Mouse (Mus musculus): Measurements from ENCODE around the gene Cntnap2. TPM values are rescaled to one million over a fixed set of nuclear protein-coding genes. Genes with fewer than 3 reads are reported as not detected.

Gene Cntnap2
- total and polyA plus RNA-seq, 2 experiments from 2014 or later: 0.04 to 1.4 TPM

- H3K27me3 ChIP-seq (ENCODE audit: control insufficient read depth, insufficient read depth, low read length): no peaks in the 10 kb centered on the region
- ATAC-seq (ENCODE audit: insufficient read depth, low read depth) (no peak), DNase-seq (ENCODE audit: low spot score) (no peak)
- TF ChIP-seq CTCF (IDR thresholded peaks at IDR 0.05; ENCODE audit: low read depth) (no peak), EP300 (IDR thresholded peaks at IDR 0.05; ENCODE audit: low read depth) (no peak)
- H3K4me3 ChIP-seq (ENCODE audit: low read depth, low read length): no peak overlapping the region
- H3K9ac ChIP-seq (replicated peaks; ENCODE audit: low read depth, low read length): no peak overlapping the region
- no peak overlapping the region for H3K4me2 ChIP-seq (ENCODE audit: low read depth, low read length)
- no peaks in the 10 kb centered on the region for H3K4me1 ChIP-seq (ENCODE audit: control insufficient read depth, insufficient read depth)
- no peak overlapping the region for H3K27ac ChIP-seq (ENCODE audit: low read depth)
- no peaks in the 10 kb centered on the region for H3K36me3 ChIP-seq (replicated peaks; ENCODE audit: control insufficient read depth, insufficient read depth, low read length)
- no peaks in the 10 kb centered on the region for H3K9me3 ChIP-seq (replicated peaks; ENCODE audit: control insufficient read depth, low read length)
Observed at GRCm38 (mm10) chr6:46420349-46420748, 1361.2 kb downstream of the Cntnap2 start.

GRCm38 (mm10) chr6:46428231-46428630 is 1369.1 kb downstream of the Cntnap2 start:
- H3K9ac ChIP-seq (replicated peaks; ENCODE audit: low read depth, low read length): no peak overlapping the region
- no peak for TF ChIP-seq EP300 (IDR thresholded peaks at IDR 0.05; ENCODE audit: low read depth)
- no peak for TF ChIP-seq CTCF (IDR thresholded peaks at IDR 0.05; ENCODE audit: low read depth)

GRCm38 (mm10) chr6:46450917-46451638 is 1391.9 kb downstream of the Cntnap2 start:
- H3K27me3 ChIP-seq (ENCODE audit: control insufficient read depth, insufficient read depth, low read length): no peaks in the 10 kb centered on the region
- H3K9me3 ChIP-seq (replicated peaks; ENCODE audit: control insufficient read depth, low read length): no peaks in the 10 kb centered on the region
- TF ChIP-seq CTCF (IDR thresholded peaks at IDR 0.05; ENCODE audit: low read depth) (no peak), EP300 (IDR thresholded peaks at IDR 0.05; ENCODE audit: low read depth) (no peak)
- H3K9ac ChIP-seq (replicated peaks; ENCODE audit: low read depth, low read length): no peak overlapping the region
- H3K4me1 ChIP-seq (ENCODE audit: control insufficient read depth, insufficient read depth): no peaks in the 10 kb centered on the region
- H3K4me2 ChIP-seq (ENCODE audit: low read depth, low read length): no peak overlapping the region
- ATAC-seq (ENCODE audit: insufficient read depth, low read depth) (no peak), DNase-seq (ENCODE audit: low spot score) (no peak)
- H3K27ac ChIP-seq (ENCODE audit: low read depth): no peak overlapping the region
- H3K4me3 ChIP-seq (ENCODE audit: low read depth, low read length): no peak overlapping the region
- H3K36me3 ChIP-seq (replicated peaks; ENCODE audit: control insufficient read depth, insufficient read depth, low read length): no peaks in the 10 kb centered on the region
- WGBS: 67% methylated on average over 2 of the region's 2 CpGs

More at GRCm38 (mm10) chr6:46428231-46428630, 1369.1 kb downstream of the Cntnap2 start:
- no peaks in the 10 kb centered on the region for H3K9me3 ChIP-seq (replicated peaks; ENCODE audit: control insufficient read depth, low read length)
- WGBS: 58% methylated on average over 5 of the region's 5 CpGs
- H3K4me2 ChIP-seq (ENCODE audit: low read depth, low read length): no peak overlapping the region
- H3K27ac ChIP-seq (ENCODE audit: low read depth): no peak overlapping the region
- no peaks in the 10 kb centered on the region for H3K36me3 ChIP-seq (replicated peaks; ENCODE audit: control insufficient read depth, insufficient read depth, low read length)
- DNase-seq (ENCODE audit: low spot score) (no peak), ATAC-seq (ENCODE audit: insufficient read depth, low read depth) (no peak)
- no peak overlapping the region for H3K4me3 ChIP-seq (ENCODE audit: low read depth, low read length)
- H3K4me1 ChIP-seq (ENCODE audit: control insufficient read depth, insufficient read depth): no peaks in the 10 kb centered on the region
- H3K27me3 ChIP-seq (ENCODE audit: control insufficient read depth, insufficient read depth, low read length): no peaks in the 10 kb centered on the region

GRCm38 (mm10) chr6:46472683-46473082 is 1413.5 kb downstream of the Cntnap2 start:
- H3K4me2 ChIP-seq (ENCODE audit: low read depth, low read length): no peak overlapping the region
- H3K9ac ChIP-seq (replicated peaks; ENCODE audit: low read depth, low read length): no peak overlapping the region
- H3K4me1 ChIP-seq (ENCODE audit: control insufficient read depth, insufficient read depth): no peaks in the 10 kb centered on the region
- H3K4me3 ChIP-seq (ENCODE audit: low read depth, low read length): no peak overlapping the region
- no peak overlapping the region for H3K27ac ChIP-seq (ENCODE audit: low read depth)
- no peaks in the 10 kb centered on the region for H3K27me3 ChIP-seq (ENCODE audit: control insufficient read depth, insufficient read depth, low read length)
- ATAC-seq (ENCODE audit: insufficient read depth, low read depth) (no peak), DNase-seq (ENCODE audit: low spot score) (no peak)
- TF ChIP-seq EP300 (IDR thresholded peaks at IDR 0.05; ENCODE audit: low read depth): no peak
- H3K36me3 ChIP-seq (replicated peaks; ENCODE audit: control insufficient read depth, insufficient read depth, low read length): no peaks in the 10 kb centered on the region
- no peaks in the 10 kb centered on the region for H3K9me3 ChIP-seq (replicated peaks; ENCODE audit: control insufficient read depth, low read length)
- WGBS: 51% methylated on average over 4 of the region's 4 CpGs

DNA sequence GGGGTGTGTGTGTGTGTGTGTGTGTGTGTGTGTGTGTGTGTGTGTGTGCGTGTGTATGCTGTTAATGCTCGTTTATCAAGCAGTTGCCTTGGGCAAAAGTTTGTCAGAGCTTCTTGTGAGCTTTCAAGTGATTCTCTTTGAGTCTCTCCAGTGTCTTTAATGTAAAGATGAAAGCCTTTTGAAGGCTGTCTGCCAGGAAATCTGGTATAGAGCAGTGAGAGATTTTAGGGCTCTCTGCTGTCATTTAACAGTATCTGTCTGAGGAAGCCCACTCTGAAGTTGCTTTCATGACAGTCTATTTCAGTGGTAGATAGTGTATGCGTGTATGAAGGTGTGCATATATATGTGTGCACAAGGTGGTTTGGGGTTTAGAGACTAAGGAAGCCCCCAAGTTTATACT is 1425.2 kb downstream of the Cntnap2 start:
- TF ChIP-seq CTCF (IDR thresholded peaks at IDR 0.05; ENCODE audit: low read depth): no peak
- Histone ChIP-seq H3K27me3 (ENCODE audit: control insufficient read depth, insufficient read depth, low read length) (no peaks in the 10 kb centered on the region), H3K4me2 (ENCODE audit: low read depth, low read length) (no peak overlapping the region), H3K4me1 (ENCODE audit: control insufficient read depth, insufficient read depth) (no peaks in the 10 kb centered on the region), H3K36me3 (replicated peaks; ENCODE audit: control insufficient read depth, insufficient read depth, low read length) (no peaks in the 10 kb centered on the region), H3K27ac (ENCODE audit: low read depth) (no peak overlapping the region), H3K4me3 (ENCODE audit: low read depth, low read length) (no peak overlapping the region), H3K9ac (replicated peaks; ENCODE audit: low read depth, low read length) (no peak overlapping the region), H3K9me3 (replicated peaks; ENCODE audit: control insufficient read depth, low read length) (no peaks in the 10 kb centered on the region)
- DNase-seq (ENCODE audit: low spot score) (no peak), ATAC-seq (ENCODE audit: insufficient read depth, low read depth) (no peak)
- 61% methylated on average over 3 of the region's 3 CpGs for WGBS

- DNase-seq (ENCODE audit: low spot score) (no peak), ATAC-seq (ENCODE audit: insufficient read depth, low read depth) (no peak)
- no peaks in the 10 kb centered on the region for H3K27me3 ChIP-seq (ENCODE audit: control insufficient read depth, insufficient read depth, low read length)
- no peaks in the 10 kb centered on the region for H3K9me3 ChIP-seq (replicated peaks; ENCODE audit: control insufficient read depth, low read length)
- TF ChIP-seq CTCF (IDR thresholded peaks at IDR 0.05; ENCODE audit: low read depth) (no peak), EP300 (IDR thresholded peaks at IDR 0.05; ENCODE audit: low read depth) (no peak)
- H3K4me2 ChIP-seq (ENCODE audit: low read depth, low read length): no peak overlapping the region
- no peaks in the 10 kb centered on the region for H3K36me3 ChIP-seq (replicated peaks; ENCODE audit: control insufficient read depth, insufficient read depth, low read length)
- 53% methylated on average over 1 of the region's 1 CpGs for WGBS
- H3K9ac ChIP-seq (replicated peaks; ENCODE audit: low read depth, low read length): no peak overlapping the region
- H3K4me3 ChIP-seq (ENCODE audit: low read depth, low read length): no peak overlapping the region
- H3K27ac ChIP-seq (ENCODE audit: low read depth): no peak overlapping the region
- no peaks in the 10 kb centered on the region for H3K4me1 ChIP-seq (ENCODE audit: control insufficient read depth, insufficient read depth)
Observed at GRCm38 (mm10) chr6:46502786-46503185, 1443.6 kb downstream of the Cntnap2 start.
